Mouse (Mus musculus) ES-E14 (cell line): ENCODE data around the gene Efcab14.

Experiments used
- MAFK ChIP-seq: IDR thresholded peaks from 2 replicates; pipeline ENCODE4 v1.6.1; 2014; ENCODE audit warnings: mild to moderate bottlenecking, low read depth, low read length, inconsistent platforms; ENCODE audit not compliant: insufficient read depth
- ZC3H11A ChIP-seq: IDR thresholded peaks from 2 replicates; pipeline ENCODE4 v1.6.1; 2012; ENCODE audit warnings: low read depth, mild to moderate bottlenecking, inconsistent platforms, low read length, borderline replicate concordance
- ZNF384 ChIP-seq: IDR thresholded peaks from 2 replicates; pipeline ENCODE4 v1.6.1; 2012; ENCODE audit warnings: low read depth, low read length, inconsistent platforms

DNA sequence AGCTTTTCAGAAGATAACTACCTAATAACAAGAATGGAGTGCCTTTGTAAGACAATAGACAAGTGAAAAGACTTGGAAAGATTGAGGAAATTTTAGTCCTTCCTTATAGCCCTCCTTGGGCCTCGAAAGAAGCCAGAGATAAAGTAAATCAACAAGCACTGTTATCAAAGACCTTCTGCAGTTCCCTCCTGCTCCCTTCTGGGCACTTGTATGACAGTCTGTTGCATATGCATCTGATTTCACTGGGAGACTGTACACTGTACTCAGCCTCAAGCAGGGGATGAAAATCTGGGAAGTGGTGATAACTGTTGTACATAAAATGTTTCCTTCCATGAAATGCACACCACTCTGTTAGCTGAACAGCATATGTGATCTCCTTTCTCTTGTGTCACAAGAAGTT is 11.8 kb downstream of the Efcab14 start:
- TF ChIP-seq ZNF384 (no peak), MAFK (no peak), ZC3H11A (no peak)
